Mouse (Mus musculus): Measurements from ENCODE around the gene Golgb1. TPM values are rescaled to one million over a fixed set of nuclear protein-coding genes. Genes with fewer than 3 reads are reported as not detected.

Golgb1 gene
- polyA plus RNA-seq, 1 experiment from 2014 or later = 73.8 TPM

DNA sequence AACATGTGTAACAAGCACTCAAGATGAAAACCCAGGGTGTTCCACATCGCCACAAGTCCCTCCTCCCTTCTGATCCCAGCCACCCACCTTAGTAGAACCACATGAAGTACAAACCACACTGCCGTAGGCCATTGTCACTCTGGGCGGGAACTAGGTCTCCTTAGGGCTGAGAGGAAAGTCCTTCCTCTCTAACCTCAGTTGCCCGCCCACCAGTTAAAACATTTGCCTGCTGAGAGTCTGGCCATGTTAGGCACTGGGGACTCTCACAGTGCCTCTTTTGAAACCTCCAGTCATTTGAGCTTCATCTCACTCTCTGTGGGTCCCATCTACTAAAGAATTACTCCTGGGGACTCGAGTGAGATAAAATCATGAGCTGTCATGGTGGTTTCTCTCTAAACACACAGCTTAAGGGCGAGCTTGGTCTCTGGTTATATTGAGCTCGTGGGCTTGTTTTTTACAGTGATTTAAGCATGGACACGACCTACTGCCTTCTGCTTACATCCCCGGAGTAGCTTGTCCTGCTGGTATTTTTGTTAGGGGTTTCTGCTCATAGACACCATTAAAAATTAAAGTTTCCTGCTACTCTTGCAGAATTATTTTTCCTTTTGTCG is 52.7 kb downstream of the Golgb1 start:
- H3K4me1 ChIP-seq (ENCODE audit: control insufficient read depth in 2 of 2, insufficient read depth in 2 of 2, low read length in 2 of 2) = no peaks in the 10 kb centered on the region
- no peaks in the 10 kb centered on the region for H3K27me3 ChIP-seq (ENCODE audit: control insufficient read depth, insufficient read depth, low read length)
- peaks cover 100% of the 10 kb centered on the region for H3K36me3 ChIP-seq (ENCODE audit: control insufficient read depth, insufficient read depth, low read length)
- no peak overlapping the region for H3K27ac ChIP-seq (replicated peaks in 1 of 2; ENCODE audit: control insufficient read depth in 1 of 2, insufficient read depth in 1 of 2, low read depth in 2 of 2, low read length in 2 of 2)
- no peak overlapping the region for H3K4me2 ChIP-seq (ENCODE audit: low read length)
- no peak for ATAC-seq (ENCODE audit: insufficient number of reproducible peaks, insufficient read depth, low FRiP score, low read depth)
- H3K4me3 ChIP-seq (ENCODE audit: control insufficient read depth in 1 of 2, insufficient read depth in 1 of 2, low read depth in 1 of 2, low read length in 2 of 2) = no peak overlapping the region
- H3K9me3 ChIP-seq (ENCODE audit: control insufficient read depth, low read length) = no peaks in the 10 kb centered on the region
- no peak overlapping the region for H3K9ac ChIP-seq (ENCODE audit: low read length)
- 84% methylated on average over 10 of the region's 10 CpGs for WGBS

DNA sequence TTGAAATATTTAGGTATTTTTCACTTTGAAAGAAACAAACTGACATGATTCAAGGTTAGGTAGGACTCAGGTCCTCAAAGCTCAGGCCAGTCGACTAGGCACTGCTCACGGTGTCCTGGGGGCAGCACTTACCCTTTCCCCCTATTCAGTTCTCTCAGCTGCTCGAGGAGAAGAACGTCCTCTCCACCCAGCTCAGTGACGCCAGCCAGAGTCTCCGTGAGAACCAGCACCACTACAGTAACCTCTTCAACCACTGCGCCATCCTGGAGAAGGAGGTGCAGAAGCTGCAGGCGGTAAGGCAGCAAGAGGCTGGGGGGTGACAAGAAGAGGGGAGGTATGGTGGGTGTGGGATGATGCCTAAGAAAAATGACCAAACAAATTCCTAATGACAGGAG is 53.2 kb downstream of the Golgb1 start:
- H3K4me1 ChIP-seq (ENCODE audit: control insufficient read depth in 2 of 2, insufficient read depth in 2 of 2, low read length in 2 of 2) = no peaks in the 10 kb centered on the region
- no peaks in the 10 kb centered on the region for H3K27me3 ChIP-seq (ENCODE audit: control insufficient read depth, insufficient read depth, low read length)
- H3K27ac ChIP-seq (replicated peaks in 1 of 2; ENCODE audit: control insufficient read depth in 1 of 2, insufficient read depth in 1 of 2, low read depth in 2 of 2, low read length in 2 of 2) = no peak overlapping the region
- no peak overlapping the region for H3K4me3 ChIP-seq (ENCODE audit: control insufficient read depth in 1 of 2, insufficient read depth in 1 of 2, low read depth in 1 of 2, low read length in 2 of 2)
- no peak overlapping the region for H3K4me2 ChIP-seq (ENCODE audit: low read length)
- H3K9ac ChIP-seq (ENCODE audit: low read length) = no peak overlapping the region
- H3K9me3 ChIP-seq (ENCODE audit: control insufficient read depth, low read length) = no peaks in the 10 kb centered on the region
- WGBS = 88% methylated on average over 8 of the region's 8 CpGs
- peaks cover 100% of the 10 kb centered on the region for H3K36me3 ChIP-seq (ENCODE audit: control insufficient read depth, insufficient read depth, low read length)
- ATAC-seq (ENCODE audit: insufficient number of reproducible peaks, insufficient read depth, low FRiP score, low read depth) = no peak

DNA sequence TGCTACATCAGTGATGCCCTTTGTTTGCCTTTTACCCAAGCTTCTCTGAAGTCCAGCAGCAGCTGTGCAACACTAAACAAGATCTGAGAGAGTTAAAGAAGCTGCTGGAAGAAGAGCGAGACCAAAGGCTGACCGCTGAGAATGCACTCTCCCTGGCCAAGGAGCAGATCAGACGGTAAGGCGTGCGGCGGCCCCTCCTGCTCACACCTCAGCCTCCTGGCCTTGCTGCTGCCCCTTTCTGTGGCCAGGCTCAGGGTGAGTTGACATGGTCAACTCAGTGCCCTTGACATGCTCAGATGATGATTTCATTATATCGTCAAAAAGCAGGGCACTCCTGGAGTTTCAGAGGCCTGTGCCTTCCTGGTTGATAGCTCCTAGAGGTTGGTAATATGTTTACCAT is 54.3 kb downstream of the Golgb1 start:
- no peak overlapping the region for H3K27ac ChIP-seq (replicated peaks in 1 of 2; ENCODE audit: control insufficient read depth in 1 of 2, insufficient read depth in 1 of 2, low read depth in 2 of 2, low read length in 2 of 2)
- no peaks in the 10 kb centered on the region for H3K27me3 ChIP-seq (ENCODE audit: control insufficient read depth, insufficient read depth, low read length)
- no peak overlapping the region for H3K9ac ChIP-seq (ENCODE audit: low read length)
- H3K4me2 ChIP-seq (ENCODE audit: low read length) = no peak overlapping the region
- H3K9me3 ChIP-seq (ENCODE audit: control insufficient read depth, low read length) = no peaks in the 10 kb centered on the region
- no peak for ATAC-seq (ENCODE audit: insufficient number of reproducible peaks, insufficient read depth, low FRiP score, low read depth)
- 93% methylated on average over 7 of the region's 7 CpGs for WGBS
- no peak overlapping the region for H3K4me3 ChIP-seq (ENCODE audit: control insufficient read depth in 1 of 2, insufficient read depth in 1 of 2, low read depth in 1 of 2, low read length in 2 of 2)
- H3K4me1 ChIP-seq (ENCODE audit: control insufficient read depth in 2 of 2, insufficient read depth in 2 of 2, low read length in 2 of 2) = peaks cover 5% of the 10 kb centered on the region in 2 experiments; a peak in 2 of 4 replicates
- H3K36me3 ChIP-seq (ENCODE audit: control insufficient read depth, insufficient read depth, low read length) = peaks cover 93% of the 10 kb centered on the region

DNA sequence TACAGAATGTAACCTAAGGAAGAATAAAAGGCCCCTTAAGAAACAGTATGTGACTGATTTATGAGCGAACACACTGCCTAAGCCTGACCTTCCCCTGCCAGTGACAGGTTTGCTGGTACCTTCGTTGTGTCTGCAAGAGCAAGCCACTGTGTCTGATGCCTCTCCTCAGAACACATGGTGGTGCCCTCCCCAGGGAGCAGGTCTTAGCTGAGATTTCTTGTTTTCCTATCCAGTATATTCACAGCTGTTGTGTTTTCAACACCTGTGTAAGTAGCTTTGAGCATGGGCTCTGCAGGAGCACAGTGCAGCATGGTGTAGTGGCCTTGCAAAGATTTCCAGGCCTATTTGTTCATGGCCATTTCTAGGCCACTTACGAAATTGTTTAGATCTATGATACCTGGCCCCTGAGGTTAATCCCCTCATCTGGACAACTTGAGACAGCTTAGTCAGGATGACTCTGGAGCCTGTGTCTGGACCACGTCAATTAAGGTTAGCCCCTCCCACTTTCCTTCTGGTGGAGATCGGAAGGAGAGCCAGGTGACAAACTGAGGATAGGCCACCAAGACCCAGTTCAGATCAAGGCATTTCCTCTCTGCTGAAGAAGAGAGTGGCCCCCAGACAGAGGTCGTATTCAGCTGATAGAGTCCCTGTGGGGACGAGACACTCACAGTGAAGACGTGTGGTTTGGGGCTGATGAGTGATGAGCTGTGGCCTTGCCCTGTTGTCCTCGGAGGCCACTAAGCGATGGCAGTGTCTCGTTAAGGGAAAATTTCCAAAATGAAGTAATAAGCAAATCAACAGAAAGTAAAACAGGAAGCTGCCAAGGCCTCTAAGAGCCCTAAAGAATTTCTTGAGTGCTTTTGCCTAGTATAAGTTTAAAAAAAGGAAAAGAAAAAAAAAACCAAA is 55.5 kb downstream of the Golgb1 start:
- Histone ChIP-seq H3K9ac (ENCODE audit: low read length) (no peak overlapping the region), H3K4me1 (ENCODE audit: control insufficient read depth in 2 of 2, insufficient read depth in 2 of 2, low read length in 2 of 2) (peaks cover 6 to 15% of the 10 kb centered on the region in 2 experiments; a peak in 2 of 4 replicates), H3K27ac (replicated peaks in 1 of 2; ENCODE audit: control insufficient read depth in 1 of 2, insufficient read depth in 1 of 2, low read depth in 2 of 2, low read length in 2 of 2) (no peak overlapping the region), H3K9me3 (ENCODE audit: control insufficient read depth, low read length) (no peaks in the 10 kb centered on the region), H3K4me2 (ENCODE audit: low read length) (no peak overlapping the region), H3K36me3 (ENCODE audit: control insufficient read depth, insufficient read depth, low read length) (peaks cover 81% of the 10 kb centered on the region), H3K27me3 (ENCODE audit: control insufficient read depth, insufficient read depth, low read length) (no peaks in the 10 kb centered on the region), H3K4me3 (ENCODE audit: control insufficient read depth in 1 of 2, insufficient read depth in 1 of 2, low read depth in 1 of 2, low read length in 2 of 2) (no peak overlapping the region)
- no peak for ATAC-seq (ENCODE audit: insufficient number of reproducible peaks, insufficient read depth, low FRiP score, low read depth)
- WGBS = 61% methylated on average over 11 of the region's 11 CpGs

DNA sequence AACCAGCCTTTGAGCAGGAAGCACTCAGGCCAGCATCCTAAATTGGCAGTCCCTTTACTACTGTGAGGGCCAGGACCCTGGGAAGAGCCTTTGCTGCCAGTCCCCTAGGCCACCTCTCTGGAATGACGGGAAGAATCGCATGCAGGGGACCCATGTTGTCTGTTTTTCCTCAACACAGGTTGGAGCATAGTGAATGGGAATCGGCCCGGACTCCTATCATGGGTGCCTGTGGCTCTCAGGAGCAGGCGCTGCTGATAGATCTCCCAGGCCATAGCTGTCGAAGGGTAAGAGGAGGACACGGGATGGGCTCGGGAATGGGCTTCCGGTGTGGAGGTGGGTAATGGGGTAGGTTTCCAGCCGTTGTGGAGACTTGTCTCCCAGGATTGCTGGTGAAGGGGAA is 56.4 kb downstream of the Golgb1 start:
- Histone ChIP-seq H3K9ac (ENCODE audit: low read length) (no peak overlapping the region), H3K27ac (replicated peaks in 1 of 2; ENCODE audit: control insufficient read depth in 1 of 2, insufficient read depth in 1 of 2, low read depth in 2 of 2, low read length in 2 of 2) (no peak overlapping the region), H3K9me3 (ENCODE audit: control insufficient read depth, low read length) (no peaks in the 10 kb centered on the region), H3K4me2 (ENCODE audit: low read length) (no peak overlapping the region), H3K36me3 (ENCODE audit: control insufficient read depth, insufficient read depth, low read length) (peaks cover 72% of the 10 kb centered on the region), H3K4me3 (ENCODE audit: control insufficient read depth in 1 of 2, insufficient read depth in 1 of 2, low read depth in 1 of 2, low read length in 2 of 2) (no peak overlapping the region), H3K4me1 (ENCODE audit: control insufficient read depth in 2 of 2, insufficient read depth in 2 of 2, low read length in 2 of 2) (peaks cover 6 to 15% of the 10 kb centered on the region in 2 experiments; a peak in 2 of 4 replicates), H3K27me3 (ENCODE audit: control insufficient read depth, insufficient read depth, low read length) (no peaks in the 10 kb centered on the region)
- WGBS = 77% methylated on average over 10 of the region's 10 CpGs
- no peak for ATAC-seq (ENCODE audit: insufficient number of reproducible peaks, insufficient read depth, low FRiP score, low read depth)

DNA sequence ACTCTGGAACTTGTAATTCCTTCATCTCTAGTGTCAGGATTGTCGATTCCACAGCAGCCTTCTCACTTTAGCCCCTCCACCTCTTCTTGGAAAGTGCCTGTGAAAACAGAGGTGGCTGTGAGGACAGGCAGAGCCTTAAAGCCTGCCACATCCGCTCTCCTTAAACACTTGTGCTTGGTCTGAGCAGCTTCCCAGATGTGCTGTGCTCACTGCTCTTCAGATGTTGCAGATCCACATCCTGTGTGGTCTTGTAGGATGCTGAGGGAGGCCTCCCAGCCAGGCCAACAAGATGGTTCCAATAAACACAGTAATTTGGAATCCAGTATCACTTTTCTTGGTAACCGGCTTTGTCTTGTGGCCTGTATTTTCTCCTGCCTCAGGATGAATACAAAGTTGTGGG is 57.0 kb downstream of the Golgb1 start:
- Histone ChIP-seq H3K4me2 (ENCODE audit: low read length) (no peak overlapping the region), H3K9ac (ENCODE audit: low read length) (no peak overlapping the region), H3K36me3 (ENCODE audit: control insufficient read depth, insufficient read depth, low read length) (peaks cover 66% of the 10 kb centered on the region), H3K27ac (replicated peaks in 1 of 2; ENCODE audit: control insufficient read depth in 1 of 2, insufficient read depth in 1 of 2, low read depth in 2 of 2, low read length in 2 of 2) (no peak overlapping the region), H3K27me3 (ENCODE audit: control insufficient read depth, insufficient read depth, low read length) (no peaks in the 10 kb centered on the region), H3K4me1 (ENCODE audit: control insufficient read depth in 2 of 2, insufficient read depth in 2 of 2, low read length in 2 of 2) (peaks cover 6 to 15% of the 10 kb centered on the region in 2 experiments; a peak in 2 of 4 replicates), H3K9me3 (ENCODE audit: control insufficient read depth, low read length) (no peaks in the 10 kb centered on the region), H3K4me3 (ENCODE audit: control insufficient read depth in 1 of 2, insufficient read depth in 1 of 2, low read depth in 1 of 2, low read length in 2 of 2) (no peak overlapping the region)
- ATAC-seq (ENCODE audit: insufficient number of reproducible peaks, insufficient read depth, low FRiP score, low read depth) = no peak
- 84% methylated on average over 3 of the region's 3 CpGs for whole genome bisulfite sequencing

DNA sequence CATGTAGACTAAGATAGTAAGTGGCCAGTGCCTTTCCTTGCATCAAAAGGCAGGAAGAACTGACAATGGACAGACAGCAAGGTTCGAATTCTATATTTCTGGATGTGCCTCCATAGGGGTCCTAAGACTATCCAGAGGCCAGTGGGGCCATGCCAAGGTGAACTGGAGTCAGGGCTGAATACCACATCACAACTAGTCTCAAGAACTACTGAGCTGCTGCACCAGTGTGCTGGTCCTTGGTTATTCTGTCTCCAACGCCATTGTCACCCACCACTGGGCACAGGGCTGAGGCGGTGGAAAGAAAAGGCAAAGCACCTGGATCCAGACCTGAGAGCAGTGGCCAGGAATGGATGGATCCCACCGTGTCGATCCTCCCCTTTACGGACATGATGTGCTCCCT is 57.6 kb downstream of the Golgb1 start:
- Histone ChIP-seq H3K4me1 (ENCODE audit: control insufficient read depth in 2 of 2, insufficient read depth in 2 of 2, low read length in 2 of 2) (peaks cover 6 to 15% of the 10 kb centered on the region in 2 experiments; a peak in 2 of 4 replicates), H3K27ac (replicated peaks in 1 of 2; ENCODE audit: control insufficient read depth in 1 of 2, insufficient read depth in 1 of 2, low read depth in 2 of 2, low read length in 2 of 2) (no peak overlapping the region), H3K4me3 (ENCODE audit: control insufficient read depth in 1 of 2, insufficient read depth in 1 of 2, low read depth in 1 of 2, low read length in 2 of 2) (no peak overlapping the region), H3K27me3 (ENCODE audit: control insufficient read depth, insufficient read depth, low read length) (no peaks in the 10 kb centered on the region), H3K9ac (ENCODE audit: low read length) (no peak overlapping the region), H3K36me3 (ENCODE audit: control insufficient read depth, insufficient read depth, low read length) (peaks cover 60% of the 10 kb centered on the region), H3K9me3 (ENCODE audit: control insufficient read depth, low read length) (no peaks in the 10 kb centered on the region), H3K4me2 (ENCODE audit: low read length) (no peak overlapping the region)
- no peak for ATAC-seq (ENCODE audit: insufficient number of reproducible peaks, insufficient read depth, low FRiP score, low read depth)
- 93% methylated on average over 6 of the region's 6 CpGs for WGBS

Measured in heart, embryonic 14.5 days (tissue).